Mouse (Mus musculus): ENCODE data around the gene Mapkapk3. TPM values are rescaled to one million over a fixed set of nuclear protein-coding genes. Genes with fewer than 3 reads are reported as not detected.

Mapkapk3 gene
- polyA plus RNA-seq, 1 experiment = 17.5 TPM

DNA sequence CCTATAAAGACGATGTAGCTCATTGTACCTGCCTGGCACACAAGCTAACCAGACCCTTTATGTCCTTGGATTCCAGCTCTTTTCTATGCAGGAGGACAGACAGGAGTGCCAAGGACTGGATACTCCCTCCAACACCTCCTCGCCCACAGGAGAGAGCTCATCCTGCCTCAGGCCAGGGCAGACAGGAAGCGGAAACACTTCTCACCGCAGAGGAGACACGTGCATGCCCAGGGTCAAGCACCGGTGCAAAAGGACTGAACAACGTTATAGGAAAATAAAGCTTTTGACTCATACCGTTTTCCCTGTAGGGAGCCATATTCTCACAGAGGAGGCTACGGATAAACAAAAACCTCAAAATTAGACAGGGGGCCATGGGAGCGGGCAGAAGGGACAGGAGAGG, 16.5 kb downstream of the Mapkapk3 start:
- no peaks in the 10 kb centered on the region; the same call in 1 of the 2 replicates for H3K4me1 ChIP-seq (ENCODE audit: control insufficient read depth, insufficient read depth, low read length)
- H3K27ac ChIP-seq (ENCODE audit: insufficient read depth, low read length) = no peak overlapping the region
- no peak overlapping the region for H3K4me3 ChIP-seq (ENCODE audit: insufficient read depth, low read length)
- TF ChIP-seq CTCF (IDR thresholded peaks at IDR 0.05; ENCODE audit: borderline replicate concordance, insufficient read depth, low read length) = no peak
- no peak for TF ChIP-seq POLR2A (IDR thresholded peaks at IDR 0.05; ENCODE audit: low read depth, low read length)

- TF ChIP-seq POLR2A (IDR thresholded peaks at IDR 0.05; ENCODE audit: low read depth, low read length) = no peak
- TF ChIP-seq CTCF (IDR thresholded peaks at IDR 0.05; ENCODE audit: borderline replicate concordance, insufficient read depth, low read length) = no peak
- no peak overlapping the region for H3K27ac ChIP-seq (ENCODE audit: insufficient read depth, low read length)
- no peaks in the 10 kb centered on the region for H3K4me1 ChIP-seq (ENCODE audit: control insufficient read depth, insufficient read depth, low read length)
- H3K4me3 ChIP-seq (ENCODE audit: insufficient read depth, low read length) = no peak overlapping the region
These were observed 17.4 kb downstream of the Mapkapk3 start for GRCm38 (mm10) chr9:107272284-107272683.

GRCm38 (mm10) chr9:107271177-107271938, 18.3 kb downstream of the Mapkapk3 start:
- TF ChIP-seq POLR2A (IDR thresholded peaks at IDR 0.05; ENCODE audit: low read depth, low read length) = no peak
- no peak for TF ChIP-seq CTCF (IDR thresholded peaks at IDR 0.05; ENCODE audit: borderline replicate concordance, insufficient read depth, low read length)
- Histone ChIP-seq H3K4me3 (ENCODE audit: insufficient read depth, low read length) (no peak overlapping the region), H3K4me1 (ENCODE audit: control insufficient read depth, insufficient read depth, low read length) (no peaks in the 10 kb centered on the region), H3K27ac (ENCODE audit: insufficient read depth, low read length) (no peak overlapping the region)

DNA sequence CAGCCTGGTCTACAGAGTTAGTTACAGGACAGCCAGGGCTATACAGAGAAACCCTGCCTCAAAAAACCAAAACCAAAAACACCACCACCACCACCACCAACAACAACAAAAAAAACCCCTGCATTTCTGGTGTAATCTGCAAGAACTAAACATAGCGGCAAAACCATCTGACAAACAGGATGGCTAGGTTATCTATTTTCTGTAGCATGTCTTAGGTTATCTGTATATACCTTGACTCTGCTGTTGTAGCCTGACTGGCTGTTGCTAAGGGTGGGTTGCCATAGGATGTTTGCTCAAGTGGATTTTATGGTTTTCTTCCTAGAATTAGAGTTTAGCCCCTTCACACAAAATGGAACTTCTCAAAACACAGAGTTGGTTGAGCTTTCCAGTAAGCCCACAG, 19.9 kb downstream of the Mapkapk3 start:
- TF ChIP-seq POLR2A (IDR thresholded peaks at IDR 0.05; ENCODE audit: low read depth, low read length) = no peak
- no peak for TF ChIP-seq CTCF (IDR thresholded peaks at IDR 0.05; ENCODE audit: borderline replicate concordance, insufficient read depth, low read length)
- Histone ChIP-seq H3K27ac (ENCODE audit: insufficient read depth, low read length) (no peak overlapping the region), H3K4me1 (ENCODE audit: control insufficient read depth, insufficient read depth, low read length) (no peaks in the 10 kb centered on the region), H3K4me3 (ENCODE audit: insufficient read depth, low read length) (no peak overlapping the region)

DNA sequence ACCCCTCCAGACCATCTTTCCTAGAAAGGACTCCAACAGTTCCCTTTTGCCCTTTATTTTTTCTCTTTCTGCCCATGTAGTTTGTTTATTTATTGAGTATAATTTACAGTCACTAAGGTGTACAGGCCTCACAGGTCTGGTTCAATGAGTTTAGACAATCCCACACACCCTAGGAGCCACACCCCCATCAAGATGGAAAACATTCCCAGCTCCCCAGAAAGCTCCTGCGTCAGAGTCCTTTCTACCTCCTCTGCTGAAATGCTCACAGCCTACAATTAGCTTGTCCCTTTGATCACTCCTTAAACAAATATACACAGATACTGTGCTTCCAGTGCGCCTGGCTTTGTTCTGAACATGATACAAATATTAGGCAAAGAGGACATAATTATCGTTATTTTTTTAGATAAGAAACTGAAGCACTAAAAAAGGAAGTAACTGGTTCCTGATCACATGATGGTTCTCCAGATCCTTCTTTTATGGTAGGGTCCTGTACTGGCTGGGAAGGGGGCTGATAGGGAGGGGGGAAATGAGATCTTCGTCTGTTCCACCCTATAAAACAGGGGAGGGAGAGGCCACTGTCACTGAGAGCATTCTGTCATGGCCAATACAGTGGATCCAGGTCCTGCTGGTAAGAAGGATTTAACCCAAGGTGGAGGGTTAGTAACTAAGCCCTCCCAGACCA, 21.8 kb downstream of the Mapkapk3 start:
- Histone ChIP-seq H3K4me1 (ENCODE audit: control insufficient read depth, insufficient read depth, low read length) (0 out of 2 replicates have a peak, but pooled peaks cover 5% of the 10 kb centered on the region), H3K27ac (ENCODE audit: insufficient read depth, low read length) (no peak overlapping the region), H3K4me3 (ENCODE audit: insufficient read depth, low read length) (no peak overlapping the region)
- no peak for TF ChIP-seq POLR2A (IDR thresholded peaks at IDR 0.05; ENCODE audit: low read depth, low read length)
- TF ChIP-seq CTCF (IDR thresholded peaks at IDR 0.05; ENCODE audit: borderline replicate concordance, insufficient read depth, low read length) = no peak

GRCm38 (mm10) chr9:107267028-107267427, 22.6 kb downstream of the Mapkapk3 start:
- Histone ChIP-seq H3K4me1 (ENCODE audit: control insufficient read depth, insufficient read depth, low read length) (0 out of 2 replicates have a peak, but pooled peaks cover 5% of the 10 kb centered on the region), H3K27ac (ENCODE audit: insufficient read depth, low read length) (no peak overlapping the region), H3K4me3 (ENCODE audit: insufficient read depth, low read length) (no peak overlapping the region)
- TF ChIP-seq CTCF (IDR thresholded peaks at IDR 0.05; ENCODE audit: borderline replicate concordance, insufficient read depth, low read length) = no peak
- TF ChIP-seq POLR2A (IDR thresholded peaks at IDR 0.05; ENCODE audit: low read depth, low read length) = no peak

- Histone ChIP-seq H3K4me1 (ENCODE audit: control insufficient read depth, insufficient read depth, low read length) (0 out of 2 replicates have a peak, but pooled peaks cover 5% of the 10 kb centered on the region), H3K4me3 (ENCODE audit: insufficient read depth, low read length) (no peak overlapping the region), H3K27ac (ENCODE audit: insufficient read depth, low read length) (no peak overlapping the region)
- no peak for TF ChIP-seq POLR2A (IDR thresholded peaks at IDR 0.05; ENCODE audit: low read depth, low read length)
- TF ChIP-seq CTCF (IDR thresholded peaks at IDR 0.05; ENCODE audit: borderline replicate concordance, insufficient read depth, low read length) = no peak
These were observed 24.9 kb downstream of the Mapkapk3 start for GRCm38 (mm10) chr9:107264731-107265130.

DNA sequence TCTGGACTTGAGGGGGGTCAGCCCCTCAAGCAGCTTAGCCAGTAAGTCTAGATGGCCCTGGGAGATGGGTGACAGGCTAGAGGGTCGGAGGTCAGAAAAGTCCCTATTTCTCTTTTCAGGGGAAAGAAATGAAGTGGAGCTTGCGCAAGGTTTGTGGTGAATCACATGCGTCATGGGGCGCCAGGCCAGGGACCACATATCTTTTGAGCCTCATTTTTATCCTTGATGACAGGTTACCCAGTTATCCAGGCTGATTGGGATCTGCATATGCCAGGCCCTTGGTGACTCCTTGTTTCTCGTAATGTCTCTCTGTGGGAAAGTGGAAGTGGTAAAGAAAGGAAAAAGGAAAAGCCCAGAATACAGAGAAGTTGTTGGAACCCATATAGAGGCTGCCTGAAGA, 25.8 kb downstream of the Mapkapk3 start:
- H3K4me1 ChIP-seq (ENCODE audit: control insufficient read depth, insufficient read depth, low read length) = 0 out of 2 replicates have a peak, but pooled peaks cover 5% of the 10 kb centered on the region
- no peak overlapping the region for H3K27ac ChIP-seq (ENCODE audit: insufficient read depth, low read length)
- no peak overlapping the region for H3K4me3 ChIP-seq (ENCODE audit: insufficient read depth, low read length)
- TF ChIP-seq CTCF (IDR thresholded peaks at IDR 0.05; ENCODE audit: borderline replicate concordance, insufficient read depth, low read length) = no peak
- TF ChIP-seq POLR2A (IDR thresholded peaks at IDR 0.05; ENCODE audit: low read depth, low read length) = no peak

GRCm38 (mm10) chr9:107262375-107262774, 27.3 kb downstream of the Mapkapk3 start:
- H3K4me1 ChIP-seq (ENCODE audit: control insufficient read depth, insufficient read depth, low read length) = 0 out of 2 replicates have a peak, but pooled peaks cover 5% of the 10 kb centered on the region
- no peak overlapping the region for H3K4me3 ChIP-seq (ENCODE audit: insufficient read depth, low read length)
- TF ChIP-seq POLR2A (IDR thresholded peaks at IDR 0.05; ENCODE audit: low read depth, low read length) = no peak
- no peak for TF ChIP-seq CTCF (IDR thresholded peaks at IDR 0.05; ENCODE audit: borderline replicate concordance, insufficient read depth, low read length)
- H3K27ac ChIP-seq (ENCODE audit: insufficient read depth, low read length) = no peak overlapping the region

DNA sequence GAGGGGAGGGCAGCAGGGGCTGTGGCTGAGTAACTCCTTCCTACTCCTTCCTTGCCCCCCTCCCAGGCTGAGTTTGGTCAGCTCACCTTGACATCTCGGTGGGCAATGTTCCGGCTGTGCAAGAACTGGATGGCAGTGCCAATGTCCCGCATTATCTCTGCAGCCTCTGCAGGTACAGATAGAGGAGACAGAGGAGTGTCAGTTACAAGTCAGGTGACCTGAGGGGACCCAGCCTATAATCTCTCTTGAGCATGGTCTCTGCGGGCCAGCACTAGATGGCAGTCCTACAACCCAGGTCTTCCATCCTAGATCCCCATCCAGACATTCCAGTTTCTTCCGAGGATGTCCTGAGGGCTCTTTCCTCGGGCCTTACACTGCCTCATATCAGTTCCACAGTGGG, 27.9 kb downstream of the Mapkapk3 start:
- TF ChIP-seq CTCF (IDR thresholded peaks at IDR 0.05; ENCODE audit: borderline replicate concordance, insufficient read depth, low read length) (no peak), POLR2A (IDR thresholded peaks at IDR 0.05; ENCODE audit: low read depth, low read length) (no peak)
- H3K4me1 ChIP-seq (ENCODE audit: control insufficient read depth, insufficient read depth, low read length) = 0 out of 2 replicates have a peak, but pooled peaks cover 5% of the 10 kb centered on the region
- no peak overlapping the region for H3K27ac ChIP-seq (ENCODE audit: insufficient read depth, low read length)
- no peak overlapping the region for H3K4me3 ChIP-seq (ENCODE audit: insufficient read depth, low read length)
